Mouse (Mus musculus) thymus, adult 2 months (tissue): ENCODE data around the gene Esr2. TPM values are rescaled to one million over a fixed set of nuclear protein-coding genes. Genes with fewer than 3 reads are reported as not detected.
"Not testable (repeated sequence)": the region's sequence is repeated elsewhere in the genome, so short reads cannot be mapped to it uniquely, and the experiment has no call there.

Experiments used
- DNase-seq: peaks from one replicate; pipeline ENCODE4 v3.0.0; 2021
- H3K27ac ChIP-seq: fragments of 200-500 bp; 2 replicates; pipeline ENCODE4 v1.5.1; 2012; ENCODE audit warnings: low read length, control low read depth; ENCODE audit not compliant: control insufficient read depth, insufficient read depth
- H3K27me3 ChIP-seq: fragments of 200-500 bp; 2 replicates; pipeline ENCODE4 v1.6.1; 2012; ENCODE audit warnings: mild to moderate bottlenecking, low read length, moderate library complexity, mixed read lengths; ENCODE audit not compliant: control insufficient read depth, insufficient read depth
- H3K36me3 ChIP-seq: fragments of 200-500 bp; 2 replicates; pipeline ENCODE4 v1.6.1; 2012; ENCODE audit warnings: mild to moderate bottlenecking, low read length, moderate library complexity; ENCODE audit not compliant: control insufficient read depth, insufficient read depth
- H3K4me1 ChIP-seq: fragments of 200-500 bp; replicated peaks from 2 replicates; pipeline ENCODE4 v1.6.1; 2012; ENCODE audit warnings: low read length; ENCODE audit not compliant: control insufficient read depth, insufficient read depth
- H3K4me3 ChIP-seq: fragments of 200-500 bp; 2 replicates; pipeline ENCODE4 v1.5.1; 2012; ENCODE audit warnings: mild to moderate bottlenecking, low read length, control low read depth, moderate library complexity; ENCODE audit not compliant: control insufficient read depth, insufficient read depth
- CTCF ChIP-seq: fragments of 200-500 bp; IDR thresholded peaks from 2 replicates; pipeline ENCODE4 v1.5.1; 2012; ENCODE audit warnings: mild to moderate bottlenecking, control low read depth, low read length, moderate library complexity, borderline replicate concordance; ENCODE audit not compliant: control insufficient read depth, poor library complexity, insufficient read depth; ENCODE audit errors: extremely low read depth
- POLR2A ChIP-seq: fragments of 200-500 bp; IDR thresholded peaks from 2 replicates; pipeline ENCODE4 v1.6.1; 2012; ENCODE audit warnings: mild to moderate bottlenecking, low read length, control low read depth, moderate library complexity; ENCODE audit not compliant: control insufficient read depth, poor library complexity, insufficient read depth; ENCODE audit errors: extremely low read depth
- WGBS: fragments of 180-500 bp; shearing (Covaris S2); methylation state at CpG from one replicate; pipeline ENCODE4 v1.1.7; 2018; 5-methylcytosine and 5-hydroxymethylcytosine counted together
- polyA plus RNA-seq: library from polyadenylated mRNA; depleted of rRNA; stranded (reverse); fragments of >200 nt; gene quantifications from 2 replicates; pipeline ENCODE4 v1.2.3, GENCODE M21; 2012

Esr2 gene
- polyA plus RNA-seq, 1 experiment = 0.38 TPM

GRCm38 (mm10) chr12:76179051-76179450 lies 2.0 kb upstream of the Esr2 start:
- Histone ChIP-seq H3K27ac (no peak overlapping the region), H3K4me1 (peaks cover 7% of the 10 kb centered on the region), H3K36me3 (no peaks in the 10 kb centered on the region), H3K27me3 (peaks cover 3% of the 10 kb centered on the region; the same call in 1 of the 2 replicates), H3K4me3 (no peak overlapping the region)
- no peak for DNase-seq
- WGBS = 57% methylated on average over 5 of the region's 5 CpGs
- TF ChIP-seq CTCF (no peak), POLR2A (no peak)

DNA sequence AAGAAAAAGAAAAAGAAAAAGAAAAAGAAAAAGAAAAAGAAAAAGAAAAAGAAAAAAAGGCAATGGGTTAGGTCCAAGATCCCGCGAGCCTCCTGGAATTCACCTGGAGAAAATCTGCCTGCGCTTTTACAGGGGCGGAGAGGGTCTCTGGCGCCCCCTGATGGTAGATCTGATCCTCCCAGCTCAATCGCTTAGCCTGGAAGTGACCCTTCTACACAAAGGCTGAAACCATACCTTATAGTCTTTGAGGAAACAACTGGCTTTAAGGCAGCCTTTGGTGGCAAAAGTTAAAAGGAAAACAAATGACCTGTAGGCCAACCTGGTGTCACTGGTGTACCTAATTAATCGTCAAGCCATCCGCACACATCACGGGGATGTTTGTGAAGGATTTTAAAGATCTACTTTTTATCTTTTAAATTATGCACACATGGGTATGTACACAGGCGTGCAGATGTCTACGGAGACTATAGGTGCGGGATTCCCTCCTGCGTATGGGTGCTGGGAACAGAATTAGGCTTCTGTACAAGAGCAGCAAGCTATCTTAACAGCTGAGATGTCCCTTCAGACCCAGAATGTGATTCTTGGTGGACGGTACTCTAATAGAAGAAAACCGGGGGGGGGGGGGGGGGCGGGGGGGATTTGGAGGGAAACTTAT lies 932 bp upstream of the Esr2 start:
- DNase-seq = peak; percentile 65
- H3K27ac ChIP-seq = no peak overlapping the region
- H3K36me3 ChIP-seq = no peaks in the 10 kb centered on the region
- H3K4me3 ChIP-seq = no peak overlapping the region
- TF ChIP-seq CTCF (peak; percentile 75; the same call in 1 of the 2 replicates), POLR2A (no peak)
- H3K4me1 ChIP-seq = peaks cover 7% of the 10 kb centered on the region
- peaks cover 3% of the 10 kb centered on the region; the same call in 1 of the 2 replicates for H3K27me3 ChIP-seq
- WGBS = 47% methylated on average over 16 of the region's 16 CpGs

DNA sequence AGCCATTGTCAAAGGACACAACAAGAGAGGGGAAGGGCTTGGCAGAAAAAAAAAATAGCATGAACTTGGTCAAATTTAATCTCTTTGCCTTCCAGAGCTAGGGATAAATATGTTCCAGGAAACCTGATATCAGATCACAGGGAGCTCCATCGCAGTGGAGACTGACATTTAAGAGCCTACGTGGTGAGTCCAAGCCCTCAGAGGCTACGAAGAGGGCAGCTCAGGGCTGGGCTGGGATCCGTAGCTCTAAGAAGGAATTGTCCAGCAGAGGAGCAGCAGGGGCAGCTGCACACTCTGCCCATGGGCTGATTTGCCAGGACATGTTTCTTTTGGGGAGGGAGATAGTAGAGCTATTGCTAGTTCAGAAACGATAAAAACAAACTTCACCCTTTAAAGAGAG lies 11.4 kb downstream of the Esr2 start:
- H3K27ac ChIP-seq = no peak overlapping the region
- WGBS = 85% methylated on average over 5 of the region's 5 CpGs
- no peaks in the 10 kb centered on the region for H3K36me3 ChIP-seq
- H3K27me3 ChIP-seq = no peaks in the 10 kb centered on the region
- TF ChIP-seq POLR2A = no peak
- no peak for TF ChIP-seq CTCF
- H3K4me1 ChIP-seq = no peaks in the 10 kb centered on the region
- no peak overlapping the region for H3K4me3 ChIP-seq
- DNase-seq = no peak

GRCm38 (mm10) chr12:76152389-76152788 lies 24.7 kb downstream of the Esr2 start:
- not testable (repeated sequence) for H3K4me3 ChIP-seq, H3K27me3 ChIP-seq, DNase-seq, H3K27ac ChIP-seq, H3K4me1 ChIP-seq, H3K36me3 ChIP-seq
- WGBS = 21% methylated on average over 30 of the region's 30 CpGs

DNA sequence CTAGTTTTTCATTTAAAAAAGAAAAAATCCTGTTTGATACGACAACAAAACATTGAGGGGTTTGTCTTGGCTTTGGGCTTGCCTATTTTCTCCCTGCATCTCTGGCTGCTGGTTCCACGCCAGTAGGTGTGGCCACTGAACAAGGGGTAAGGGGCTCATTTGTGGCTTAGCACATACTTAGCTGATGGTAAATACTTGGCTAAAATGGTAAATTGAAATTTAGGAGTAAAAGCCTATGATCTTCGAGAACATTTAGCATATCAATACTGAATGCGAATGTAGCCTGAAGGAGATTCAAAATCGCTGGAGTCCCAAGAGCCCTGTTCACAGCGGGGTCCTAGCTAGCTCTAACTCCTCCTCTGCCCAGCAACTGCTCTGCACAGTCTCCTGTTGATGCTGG lies 40.4 kb downstream of the Esr2 start:
- Histone ChIP-seq H3K27ac (no peak overlapping the region), H3K4me3 (no peak overlapping the region), H3K36me3 (no peaks in the 10 kb centered on the region), H3K27me3 (no peaks in the 10 kb centered on the region), H3K4me1 (no peaks in the 10 kb centered on the region)
- 81% methylated on average over 6 of the region's 6 CpGs for WGBS
- DNase-seq = no peak
- TF ChIP-seq CTCF (no peak), POLR2A (no peak)

DNA sequence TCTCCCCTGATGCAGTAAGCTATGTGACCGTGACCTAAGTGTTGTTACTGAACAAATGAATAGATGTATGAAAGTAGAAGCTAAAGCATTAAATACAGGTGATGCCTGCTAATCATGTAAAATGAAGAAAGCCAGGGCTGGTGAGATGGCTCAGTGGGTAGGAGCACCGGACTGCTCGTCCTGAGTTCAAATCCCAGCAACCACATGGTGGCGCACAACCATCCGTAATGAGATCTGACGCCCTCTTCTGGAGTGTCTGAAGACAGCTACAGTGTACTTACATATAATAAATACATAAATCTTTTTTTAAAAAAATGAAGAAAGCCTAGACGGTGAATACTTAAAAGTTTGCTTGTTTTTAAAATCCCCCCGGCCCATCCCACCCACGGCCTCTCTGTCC lies 44.0 kb downstream of the Esr2 start:
- H3K4me1 ChIP-seq, H3K36me3 ChIP-seq, H3K27me3 ChIP-seq, DNase-seq, H3K27ac ChIP-seq, H3K4me3 ChIP-seq: not testable (repeated sequence)
- WGBS = 87% methylated on average over 9 of the region's 9 CpGs

DNA sequence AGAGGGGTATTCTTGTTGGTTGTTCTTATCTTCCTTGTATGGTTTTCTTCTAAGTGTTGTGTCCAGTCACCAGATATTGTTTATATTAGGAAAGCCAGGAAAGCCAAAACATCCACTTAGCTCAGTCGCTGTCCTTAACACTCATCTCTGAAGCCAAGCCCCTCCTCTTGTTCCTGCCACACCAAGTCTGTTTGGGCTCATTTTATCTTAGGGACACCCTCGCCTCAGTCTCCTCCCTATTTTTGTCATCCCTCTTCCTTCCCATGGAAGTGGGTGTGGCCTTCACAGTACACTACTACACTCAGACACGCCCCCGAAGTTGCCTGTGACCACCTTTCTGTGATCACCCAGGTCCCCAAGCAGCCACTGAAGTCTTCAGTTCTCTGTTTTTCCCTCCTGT lies 44.5 kb downstream of the Esr2 start:
- no peaks in the 10 kb centered on the region for H3K4me1 ChIP-seq
- no peak for DNase-seq
- H3K36me3 ChIP-seq = no peaks in the 10 kb centered on the region
- no peak overlapping the region for H3K4me3 ChIP-seq
- no peak for TF ChIP-seq CTCF
- TF ChIP-seq POLR2A = no peak
- 83% methylated on average over 4 of the region's 4 CpGs for WGBS
- no peaks in the 10 kb centered on the region for H3K27me3 ChIP-seq
- H3K27ac ChIP-seq = no peak overlapping the region
